26 mouse cellular contexts compared by ENCODE assay signal in the genomic region with DNA sequence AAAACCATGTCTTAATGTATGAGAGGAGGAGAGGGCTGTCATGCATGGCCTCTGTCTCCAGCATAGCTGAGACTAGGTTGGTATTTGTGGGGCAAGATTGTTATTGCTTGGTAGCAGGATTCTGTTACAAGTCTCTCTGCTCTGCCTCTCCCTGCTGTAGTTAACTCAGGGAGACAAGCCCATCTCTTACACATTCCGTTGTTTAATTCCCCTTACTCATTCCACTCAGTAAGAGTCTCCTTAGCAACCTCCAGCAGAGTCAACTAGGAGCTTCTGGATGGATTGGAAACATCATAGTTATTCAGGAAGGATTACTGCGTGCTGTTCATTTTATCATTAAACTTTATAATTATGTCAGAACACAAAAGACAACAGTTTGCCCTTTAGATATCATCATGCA.
"Had no signal": no experiment of that assay in that cellular context is flagged by ENCODE, and none has a peak within 500 bp of the region (broad histone marks: within the 10 kb centered on the region; RNA-seq: fewer than 3 reads in every experiment).

No protein-coding gene starts in this region.

- H3K36me3 ChIP-seq: embryonic facial prominence, embryonic 10.5 days; embryonic facial prominence, embryonic 12.5 days; embryonic facial prominence, embryonic 13.5 days; embryonic facial prominence, embryonic 15.5 days; forebrain, embryonic 10.5 days; forebrain, embryonic 12.5 days had no signal

- H3K9me3 ChIP-seq: embryonic facial prominence, embryonic 10.5 days; embryonic facial prominence, embryonic 12.5 days; embryonic facial prominence, embryonic 13.5 days; embryonic facial prominence, embryonic 15.5 days; forebrain, embryonic 10.5 days; forebrain, embryonic 12.5 days; forebrain, embryonic 13.5 days had no signal

- H3K4me3 ChIP-seq: embryonic facial prominence, embryonic 10.5 days; embryonic facial prominence, embryonic 12.5 days; embryonic facial prominence, embryonic 13.5 days; embryonic facial prominence, embryonic 15.5 days; erythroblast, embryonic 14.5 days; forebrain, embryonic 10.5 days; forebrain, embryonic 12.5 days; forebrain, embryonic 13.5 days; gastrocnemius, adult 2 months; heart, adult 2 months had no signal

- H3K9ac ChIP-seq: embryonic facial prominence, embryonic 12.5 days; embryonic facial prominence, embryonic 13.5 days; embryonic facial prominence, embryonic 15.5 days; forebrain, embryonic 12.5 days; forebrain, embryonic 13.5 days had no signal

- DNase-seq: cerebellum, adult 8-10 months; cerebellum, adult 9-10 months; cerebellum, adult 9-11 months; cerebellum, postnatal 10 days; cerebellum, postnatal 14 days; cerebellum, postnatal 25 days; cerebellum, postnatal 36 days; embryo, embryonic 11 days; gastrocnemius, adult 2 months; gastrocnemius, postnatal 10 days; gastrocnemius, postnatal 14 days; gastrocnemius, postnatal 25 days; gastrocnemius, postnatal 36 days; heart, adult 11 months; heart, adult 18-20 months; heart, adult 2 months had no signal

- H3K27me3 ChIP-seq: embryonic facial prominence, embryonic 12.5 days; embryonic facial prominence, embryonic 13.5 days; embryonic facial prominence, embryonic 15.5 days; forebrain, embryonic 12.5 days; forebrain, embryonic 13.5 days had no signal

- H3K27ac ChIP-seq: embryonic facial prominence, embryonic 10.5 days; embryonic facial prominence, embryonic 12.5 days; embryonic facial prominence, embryonic 13.5 days; embryonic facial prominence, embryonic 15.5 days; forebrain, embryonic 10.5 days; forebrain, embryonic 12.5 days; forebrain, embryonic 13.5 days; gastrocnemius, adult 2 months; heart, adult 2 months had no signal

- H3K4me2 ChIP-seq: embryonic facial prominence, embryonic 12.5 days; embryonic facial prominence, embryonic 13.5 days; embryonic facial prominence, embryonic 15.5 days; forebrain, embryonic 12.5 days; forebrain, embryonic 13.5 days had no signal

- H3K4me1 ChIP-seq: embryonic facial prominence, embryonic 10.5 days; embryonic facial prominence, embryonic 12.5 days; embryonic facial prominence, embryonic 13.5 days; embryonic facial prominence, embryonic 15.5 days; forebrain, embryonic 13.5 days had no signal

- ATAC-seq: forebrain, embryonic 13.5 days; forebrain, embryonic 14.5 days; forebrain, embryonic 16.5 days had no signal
